Mouse (Mus musculus): ENCODE measurements around the gene Ccr10. TPM values are rescaled to one million over a fixed set of nuclear protein-coding genes. Genes with fewer than 3 reads are reported as not detected.

Ccr10 gene
- polyA plus RNA-seq (2017; shearing (Covaris generic)): 2.5 TPM

GRCm38 (mm10) chr11:101174851-101175628 lies at the start of gene Ccr10:
Gene Ccr10, minus strand, starts transcription at chr11:101175443.

DNA sequence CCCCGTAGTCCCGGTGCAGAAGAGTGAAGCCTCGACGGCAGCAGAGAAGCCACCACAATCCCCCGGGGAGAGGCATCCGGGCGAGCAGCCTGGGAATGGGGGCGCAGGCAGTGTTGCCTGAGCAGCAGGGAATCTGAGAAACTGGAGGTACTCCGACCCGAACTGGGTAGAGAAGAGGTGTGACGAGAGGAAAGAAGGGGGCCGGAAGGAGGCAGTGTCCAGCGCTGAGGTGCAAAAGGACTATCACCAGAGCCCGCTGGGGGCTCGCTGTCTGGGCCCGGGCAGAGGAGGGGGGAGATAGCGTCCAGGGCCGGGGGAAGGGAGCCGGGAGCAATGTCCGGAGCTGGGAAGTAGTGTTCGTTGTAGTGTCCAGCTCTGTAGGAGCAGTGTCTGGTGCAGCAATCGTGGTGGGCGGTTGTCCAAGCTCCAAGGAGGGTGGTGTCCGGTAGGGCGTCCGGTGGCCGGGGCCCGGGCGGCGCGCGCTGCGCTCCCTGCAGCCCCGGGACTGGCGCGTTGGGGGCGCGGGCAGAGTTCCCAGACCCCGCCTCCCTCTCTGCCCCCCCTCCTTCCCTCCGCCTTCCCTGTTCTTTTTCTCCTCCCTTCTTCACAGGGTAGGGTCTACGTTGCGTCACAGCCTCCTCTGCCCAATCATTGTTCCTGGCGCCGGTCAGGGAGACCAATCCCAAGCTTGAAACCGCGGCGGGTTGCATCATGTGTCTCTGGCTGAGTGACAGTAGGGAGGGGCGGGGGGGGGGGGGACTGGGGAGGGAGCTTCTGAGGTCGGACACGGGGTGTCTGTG lies 4.2 kb downstream of the Ccr10 start, which contains the start of gene Plekhh3:
Plekhh3 (minus strand) TSS at position 541 of the 800 bp plus-strand sequence.

GRCm38 (mm10) chr11:101170354-101170810 lies 4.9 kb downstream of the Ccr10 start, which contains the start of gene Cntnap1:
Gene Cntnap1, plus strand, starts transcription at chr11:101170523.

DNA sequence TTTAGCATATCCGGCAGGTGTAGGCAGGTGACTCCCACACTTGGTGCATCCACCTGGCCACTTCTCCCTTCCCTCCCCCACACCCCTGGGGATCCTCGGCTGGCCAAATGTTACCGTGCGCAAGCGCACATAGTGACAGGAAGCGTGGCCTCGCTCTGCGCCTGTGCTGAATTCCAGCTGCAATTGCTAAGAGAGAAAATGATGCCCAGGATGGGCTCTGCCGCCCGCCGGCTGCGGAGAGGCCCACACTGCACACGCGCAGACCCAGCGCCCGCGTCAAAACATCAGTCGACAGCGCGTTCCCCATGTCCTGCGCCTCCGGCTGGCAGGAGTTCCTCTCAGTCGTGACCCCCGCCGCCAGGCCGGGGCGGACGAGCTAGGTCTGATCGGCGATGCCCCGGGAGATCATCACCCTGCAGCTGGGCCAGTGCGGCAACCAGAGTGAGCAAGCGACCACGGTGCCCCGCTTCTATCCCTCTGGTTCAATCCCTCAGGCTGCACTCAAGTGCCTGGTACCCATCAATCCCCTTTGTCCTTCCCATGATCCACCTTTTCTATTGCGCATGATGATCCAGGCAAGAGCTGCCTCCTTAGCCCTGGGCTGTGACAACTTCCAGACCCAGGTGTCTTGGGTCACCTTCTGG lies 19.4 kb downstream of the Ccr10 start, which contains the start of gene Tubg2:
Tubg2 (plus strand) TSS at position 180 of the 644 bp plus-strand sequence.

Other genes with a start within 250 kb of the Ccr10 start
- gene Stat3, start 235.9 kb downstream of the Ccr10 start, polyA plus RNA-seq (2017; shearing (Covaris generic)): 233 TPM
- gene Cavin1, start 204.6 kb downstream of the Ccr10 start, polyA plus RNA-seq (2017; shearing (Covaris generic)): 0.53 TPM
- 15.1 TPM for gene Atp6v0a1, start 166.0 kb downstream of the Ccr10 start, polyA plus RNA-seq (2017; shearing (Covaris generic))
- 35.3 TPM for gene Naglu, start 105.4 kb downstream of the Ccr10 start, polyA plus RNA-seq (2017; shearing (Covaris generic))
- 0.74 TPM for gene Hsd17b1, start 97.0 kb downstream of the Ccr10 start, polyA plus RNA-seq (2017; shearing (Covaris generic))
- 38.4 TPM for gene Coasy, start 92.9 kb downstream of the Ccr10 start, polyA plus RNA-seq (2017; shearing (Covaris generic))
- 94.3 TPM for gene Mlx, start 88.2 kb downstream of the Ccr10 start, polyA plus RNA-seq (2017; shearing (Covaris generic))
- 6.8 TPM for gene Psmc3ip, start 80.0 kb downstream of the Ccr10 start, polyA plus RNA-seq (2017; shearing (Covaris generic))
- gene Retreg3, start 55.5 kb downstream of the Ccr10 start, polyA plus RNA-seq (2017; shearing (Covaris generic)): 80.5 TPM
- gene Tubg1, start 55.5 kb downstream of the Ccr10 start, polyA plus RNA-seq (2017; shearing (Covaris generic)): 40.0 TPM
- 2.2 TPM for gene Tubg2, start 19.5 kb downstream of the Ccr10 start, polyA plus RNA-seq (2017; shearing (Covaris generic))
- 0.06 TPM for gene Cntnap1, start 4.9 kb downstream of the Ccr10 start, polyA plus RNA-seq (2017; shearing (Covaris generic))
- 0.25 TPM for gene Plekhh3, start 4.1 kb downstream of the Ccr10 start, polyA plus RNA-seq (2017; shearing (Covaris generic))
- 71.6 TPM for gene Ezh1, start 51.0 kb upstream of the Ccr10 start, polyA plus RNA-seq (2017; shearing (Covaris generic))
- 0.41 TPM for gene Ramp2, start 70.6 kb upstream of the Ccr10 start, polyA plus RNA-seq (2017; shearing (Covaris generic))
- gene Vps25, start 78.3 kb upstream of the Ccr10 start, polyA plus RNA-seq (2017; shearing (Covaris generic)): 158 TPM
- gene Wnk4, start 85.1 kb upstream of the Ccr10 start, polyA plus RNA-seq (2017; shearing (Covaris generic)): 5.8 TPM
- gene Cntd1, start 103.6 kb upstream of the Ccr10 start, polyA plus RNA-seq (2017; shearing (Covaris generic)): 0.54 TPM
- 112 TPM for gene Coa3, start 103.7 kb upstream of the Ccr10 start, polyA plus RNA-seq (2017; shearing (Covaris generic))
- gene Becn1, start 126.8 kb upstream of the Ccr10 start, polyA plus RNA-seq (2017; shearing (Covaris generic)): 207 TPM
- 186 TPM for gene Psme3, start 140.8 kb upstream of the Ccr10 start, polyA plus RNA-seq (2017; shearing (Covaris generic))
- gene Aoc2, start 149.6 kb upstream of the Ccr10 start, polyA plus RNA-seq (2017; shearing (Covaris generic)): 3.6 TPM
- gene Aoc3, start 155.2 kb upstream of the Ccr10 start, polyA plus RNA-seq (2017; shearing (Covaris generic)): not detected
- not detected for gene G6pc, start 192.1 kb upstream of the Ccr10 start, polyA plus RNA-seq (2017; shearing (Covaris generic))
- 40.9 TPM for gene Aarsd1, start 242.2 kb upstream of the Ccr10 start, polyA plus RNA-seq (2017; shearing (Covaris generic))
- 2.3 TPM for gene Gm27029, start 249.4 kb upstream of the Ccr10 start, polyA plus RNA-seq (2017; shearing (Covaris generic))
- gene Rundc1, start 249.6 kb upstream of the Ccr10 start, polyA plus RNA-seq (2017; shearing (Covaris generic)): 32.5 TPM
- 3.1 TPM for gene Ptges3l, start 249.9 kb upstream of the Ccr10 start, polyA plus RNA-seq (2017; shearing (Covaris generic))

Data from CD4-positive, CD25-positive, alpha-beta regulatory T cell (primary cell).